Mouse (Mus musculus) liver, embryonic 13.5 days (tissue): ENCODE results near the gene Bckdk. TPM values are rescaled to one million over a fixed set of nuclear protein-coding genes. Genes with fewer than 3 reads are reported as not detected.

Experiments used
- polyA plus RNA-seq: library from polyadenylated mRNA; unstranded; fragments of >200 nt; fragmentation: Nextera tagmentation; extraction: Ambion mirVana; gene quantifications from 2 replicates; pipeline ENCODE4 v1.2.1, GENCODE M21; 2015

Gene Bckdk
- polyA plus RNA-seq, 1 experiment from 2014 or later, result 64.4 TPM

Other genes starting within 250 kb of the Bckdk start
- 26.9 and 28.9 TPM in 2 replicates for gene Bcl7c, start 195.1 kb upstream of the Bckdk start, polyA plus RNA-seq
- gene Ctf1, start 191.3 kb upstream of the Bckdk start, polyA plus RNA-seq, result 1.8 and 2.2 TPM in 2 replicates
- gene Ctf2, start 171.9 kb upstream of the Bckdk start, polyA plus RNA-seq, result 0.07 and 0.16 TPM in 2 replicates
- gene Fbxl19, start 159.5 kb upstream of the Bckdk start, polyA plus RNA-seq, result 3.1 and 3.3 TPM in 2 replicates
- 11.2 and 11.4 TPM in 2 replicates for gene Orai3, start 134.3 kb upstream of the Bckdk start, polyA plus RNA-seq
- gene Setd1a, start 127.4 kb upstream of the Bckdk start, polyA plus RNA-seq, result 8.4 and 9.0 TPM in 2 replicates
- not detected in 2 replicates for gene Gm49388, start 118.5 kb upstream of the Bckdk start, polyA plus RNA-seq
- 37.8 and 39.3 TPM in 2 replicates for gene Hsd3b7, start 103.5 kb upstream of the Bckdk start, polyA plus RNA-seq
- 17.4 and 17.5 TPM in 2 replicates for gene Stx4a, start 79.8 kb upstream of the Bckdk start, polyA plus RNA-seq
- gene Stx1b, start 79.5 kb upstream of the Bckdk start, polyA plus RNA-seq, result 0.22 and 0.41 TPM in 2 replicates
- 3.7 and 5.0 TPM in 2 replicates for gene Zfp646, start 27.9 kb upstream of the Bckdk start, polyA plus RNA-seq
- gene Zfp668, start 27.3 kb upstream of the Bckdk start, polyA plus RNA-seq, result 7.3 and 7.6 TPM in 2 replicates
- 0.19 and 0.24 TPM in 2 replicates for gene Prss53, start 13.1 kb upstream of the Bckdk start, polyA plus RNA-seq
- gene Gm21974, start 8.6 kb upstream of the Bckdk start, polyA plus RNA-seq, result not detected in 2 replicates
- 86.9 and 89.1 TPM in 2 replicates for gene Vkorc1, start 8.5 kb upstream of the Bckdk start, polyA plus RNA-seq
- gene Kat8, start 8.4 kb downstream of the Bckdk start, polyA plus RNA-seq, result 20.5 and 22.7 TPM in 2 replicates
- 5.8 and 6.4 TPM in 2 replicates for gene Prss8, start 26.0 kb downstream of the Bckdk start, polyA plus RNA-seq
- 4.0 and 4.1 TPM in 2 replicates for gene Prss36, start 42.6 kb downstream of the Bckdk start, polyA plus RNA-seq
- gene Fus, start 63.4 kb downstream of the Bckdk start, polyA plus RNA-seq, result 160 and 170 TPM in 2 replicates
- gene Pycard, start 89.8 kb downstream of the Bckdk start, polyA plus RNA-seq, result 23.7 and 31.2 TPM in 2 replicates
- gene Trim72, start 99.9 kb downstream of the Bckdk start, polyA plus RNA-seq, result not detected in 2 replicates
- gene Itgam, start 158.6 kb downstream of the Bckdk start, polyA plus RNA-seq, result 1.8 TPM in 2 replicates
- gene Gm49368, start 158.6 kb downstream of the Bckdk start, polyA plus RNA-seq, result not detected in 2 replicates
- gene Itgax, start 225.5 kb downstream of the Bckdk start, polyA plus RNA-seq, result 0.09 and 0.12 TPM in 2 replicates